Mouse (Mus musculus) retina, adult 2 months (tissue): ENCODE results near the gene Ube4b.
"Not testable (repeated sequence)": the region's sequence is repeated elsewhere in the genome, so short reads cannot be mapped to it uniquely, and the experiment has no call there.

ENCODE experiments used
- DNase-seq: peaks from one replicate; pipeline ENCODE4 v3.0.0-alpha.2; 2012; ENCODE audit warnings: low read depth, low spot score

Ube4b gene

DNA sequence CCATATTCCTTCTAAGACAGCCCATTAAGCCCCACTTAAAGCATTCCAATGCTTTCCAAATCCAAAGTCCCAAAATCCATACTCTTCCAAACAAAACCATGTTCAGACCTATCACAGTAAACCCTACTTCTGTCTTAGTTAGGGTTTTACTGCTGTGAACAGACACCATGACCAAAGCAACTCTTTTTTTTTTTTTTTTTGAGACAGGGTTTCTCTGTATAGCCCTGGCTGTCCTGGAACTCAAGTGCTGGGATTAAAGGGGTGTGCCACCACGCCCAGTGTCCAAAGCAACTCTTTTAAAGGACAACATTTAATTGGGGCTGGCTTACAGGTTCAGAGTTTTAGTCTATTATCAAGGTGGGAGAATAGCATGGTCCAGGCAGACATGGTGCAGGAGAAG is 5.3 kb upstream of the Ube4b start:
- not testable (repeated sequence) for DNase-seq

DNA sequence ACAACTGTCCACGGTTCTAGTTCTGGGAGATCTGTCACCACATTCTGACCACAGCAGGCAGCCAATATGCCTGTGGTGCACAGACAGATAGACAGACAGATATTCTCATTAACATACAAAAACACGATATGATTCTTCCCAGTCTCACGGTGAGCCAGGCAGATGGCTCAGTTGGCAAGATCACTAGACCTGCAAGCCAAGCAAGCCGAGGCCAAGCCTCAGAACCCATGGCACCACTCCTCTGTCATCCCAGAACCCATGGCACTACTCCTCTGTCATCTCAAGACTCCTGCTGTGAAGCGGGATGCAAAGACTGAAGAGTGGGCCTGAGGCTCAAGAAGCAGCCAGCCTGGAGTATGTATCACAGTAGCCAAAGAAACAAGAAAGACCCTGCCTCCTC is 3.0 kb upstream of the Ube4b start:
- DNase-seq, result no peak

DNA sequence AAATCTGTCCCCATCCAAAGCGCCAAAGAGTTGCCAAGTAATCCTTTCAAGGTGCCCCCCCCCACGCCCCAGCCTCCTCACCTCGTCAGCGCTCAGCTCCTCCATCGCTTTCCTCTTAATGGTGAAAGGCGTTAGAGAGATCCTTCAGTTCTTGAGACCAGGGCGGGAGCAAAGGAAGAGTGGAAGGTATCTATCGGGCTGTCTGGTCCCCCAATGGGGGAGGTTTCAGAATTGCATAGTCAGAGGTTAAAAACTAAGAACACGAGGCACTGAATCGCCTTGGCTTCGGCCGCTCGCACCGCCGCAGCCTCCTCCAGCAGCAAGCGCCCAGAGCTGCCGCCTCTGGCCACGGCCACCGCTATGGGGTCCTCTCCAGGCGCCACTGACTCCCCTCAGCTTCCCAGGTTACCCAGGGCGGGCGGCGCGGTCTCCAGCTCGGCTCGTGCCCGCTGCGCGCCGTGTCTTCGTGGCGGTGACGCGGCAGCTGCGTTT is 702 bp downstream of the Ube4b start:
- no peak for DNase-seq

DNA sequence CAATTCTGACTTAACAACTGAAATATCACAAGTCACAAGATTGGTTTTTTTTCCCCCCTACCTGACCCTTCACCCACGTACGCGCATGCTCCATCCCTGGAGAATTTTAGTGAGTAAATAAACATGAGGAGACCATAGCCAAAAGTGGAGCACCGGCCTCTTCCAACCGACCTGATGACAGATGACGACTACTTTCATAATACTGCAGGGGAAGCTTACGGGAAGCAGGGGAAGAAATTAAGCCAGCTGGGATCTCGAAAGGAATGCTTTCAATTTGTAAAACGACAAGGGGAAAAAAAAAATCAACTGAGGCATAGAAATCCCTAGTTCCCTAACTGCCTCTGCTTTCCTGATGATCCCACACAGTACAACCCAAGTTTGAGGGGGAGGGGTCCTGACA is 1.8 kb downstream of the Ube4b start:
- DNase-seq, result no peak

DNA sequence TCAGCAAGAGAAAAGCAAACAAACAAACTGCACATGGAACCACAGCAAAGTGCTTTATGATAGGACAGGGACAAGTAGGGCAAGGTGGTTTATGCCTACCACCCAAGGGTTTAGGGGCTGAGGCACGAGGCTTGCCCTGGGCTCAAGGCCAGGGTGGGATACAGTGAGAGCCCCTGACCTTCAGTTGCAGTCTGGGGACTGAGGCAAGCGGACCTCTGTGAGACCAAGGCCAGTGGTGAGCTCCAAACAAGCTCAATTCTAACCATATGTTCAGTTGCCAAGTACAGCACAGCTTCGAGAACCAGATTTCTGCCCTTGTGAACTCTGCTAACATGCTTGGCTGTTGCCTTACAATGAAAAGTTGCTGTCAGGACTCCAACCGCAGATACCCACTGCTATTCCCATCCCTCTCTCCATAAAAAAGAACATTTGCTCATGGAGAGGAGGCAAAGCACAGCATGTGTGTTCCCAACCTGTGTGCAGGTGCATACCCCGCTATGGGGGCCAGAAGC is 8.6 kb downstream of the Ube4b start:
- DNase-seq, result no peak

DNA sequence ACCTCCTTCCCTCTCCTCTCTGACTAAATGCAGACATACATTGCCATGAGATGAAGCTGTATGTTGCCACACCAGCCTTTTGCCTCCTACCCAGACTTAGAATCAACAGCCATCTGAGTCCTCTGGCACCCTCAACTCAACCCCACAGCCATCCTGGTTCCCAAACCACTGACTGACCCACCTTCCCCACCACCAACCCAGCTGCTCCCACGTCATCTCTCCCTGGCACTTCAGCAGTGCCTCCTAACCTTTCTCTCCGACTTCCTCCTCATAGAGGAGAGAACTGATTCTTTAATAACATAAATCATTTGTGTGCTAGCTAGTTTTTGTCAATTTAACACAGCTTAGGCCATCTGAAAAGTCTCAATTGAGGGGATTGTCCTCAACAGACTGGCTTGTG is 9.6 kb downstream of the Ube4b start:
- DNase-seq, result no peak

DNA sequence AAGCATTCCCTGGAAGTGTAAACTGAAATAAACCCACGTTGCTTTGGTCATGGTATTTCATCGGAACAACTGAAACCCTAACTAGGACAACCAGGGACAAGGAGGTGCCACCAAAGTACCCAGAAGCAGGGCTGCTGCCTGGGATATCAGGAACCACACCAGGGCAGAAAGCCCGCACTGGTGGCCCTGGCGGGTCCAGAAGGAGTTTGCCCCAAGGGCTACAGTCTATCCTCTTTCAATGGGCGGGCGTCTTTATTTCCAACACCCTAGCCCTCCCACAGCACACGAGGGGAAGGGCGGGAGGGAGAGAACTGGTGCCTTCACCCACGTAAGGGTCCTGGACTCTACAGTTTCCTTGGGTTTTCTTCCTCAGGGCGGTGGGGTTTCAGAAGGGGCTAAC is 10.1 kb downstream of the Ube4b start:
- no peak for DNase-seq

DNA sequence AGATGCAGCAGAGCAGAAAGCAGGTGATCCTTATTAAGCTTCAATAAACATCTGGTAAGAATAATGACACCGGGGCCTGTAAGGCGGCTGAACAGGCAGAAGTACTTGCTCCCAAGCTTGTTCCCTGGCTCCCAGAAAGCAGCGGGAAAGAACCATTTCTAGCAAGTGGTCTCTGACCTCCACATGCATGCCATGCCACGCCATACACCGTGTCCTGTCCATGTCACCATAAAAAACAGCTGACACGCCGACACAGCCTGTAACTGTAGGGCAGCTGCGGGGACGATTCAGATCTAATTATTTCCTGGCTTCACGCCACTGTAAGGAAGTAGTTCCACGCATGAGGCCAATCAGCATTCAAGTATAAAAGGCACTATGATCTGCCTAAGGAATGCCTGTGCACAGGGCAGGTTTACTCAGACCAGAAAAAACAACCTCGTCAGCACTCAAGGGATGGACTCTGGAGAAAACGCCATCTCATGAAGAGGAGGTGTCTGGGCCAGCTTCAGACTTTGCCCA is 10.8 kb downstream of the Ube4b start:
- no peak for DNase-seq

DNA sequence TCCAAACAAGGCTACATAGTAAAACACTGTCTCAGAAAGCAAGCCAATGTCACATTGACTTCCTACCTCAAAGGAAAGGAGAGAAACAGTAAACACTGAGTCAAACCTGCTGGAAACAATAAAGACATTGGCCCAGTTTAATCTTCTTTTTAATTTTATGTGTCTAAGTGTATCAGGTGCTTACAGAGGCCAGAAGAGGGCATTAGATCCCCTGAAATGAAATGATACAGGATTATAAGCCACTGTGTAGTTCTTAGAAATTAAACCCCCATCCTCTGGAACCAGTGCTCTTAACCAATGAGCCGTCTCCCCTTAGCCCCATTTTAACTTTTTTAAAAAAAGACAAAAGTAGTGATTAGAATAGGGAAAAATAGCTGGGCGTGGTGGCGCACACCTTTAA is 12.3 kb downstream of the Ube4b start:
- DNase-seq, result no peak

DNA sequence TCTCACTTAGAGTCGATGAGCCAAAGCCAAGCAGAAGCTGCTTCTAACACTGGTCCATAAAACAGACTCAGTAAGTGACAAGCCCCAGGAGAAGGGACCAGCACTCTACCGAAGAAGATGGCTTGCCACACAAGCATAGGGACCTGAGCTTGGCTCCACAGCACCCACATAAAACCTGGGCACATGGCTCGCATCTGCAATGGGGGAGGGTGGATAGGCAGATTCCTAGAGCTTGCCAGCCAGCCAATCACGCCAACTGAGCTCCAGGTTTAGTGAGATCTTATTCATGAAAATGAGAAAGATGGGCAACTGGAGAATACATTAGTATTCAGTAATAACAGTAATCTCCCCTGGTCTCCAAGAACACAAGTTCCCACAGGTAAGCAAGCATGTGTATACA is 16.8 kb downstream of the Ube4b start:
- no peak for DNase-seq

DNA sequence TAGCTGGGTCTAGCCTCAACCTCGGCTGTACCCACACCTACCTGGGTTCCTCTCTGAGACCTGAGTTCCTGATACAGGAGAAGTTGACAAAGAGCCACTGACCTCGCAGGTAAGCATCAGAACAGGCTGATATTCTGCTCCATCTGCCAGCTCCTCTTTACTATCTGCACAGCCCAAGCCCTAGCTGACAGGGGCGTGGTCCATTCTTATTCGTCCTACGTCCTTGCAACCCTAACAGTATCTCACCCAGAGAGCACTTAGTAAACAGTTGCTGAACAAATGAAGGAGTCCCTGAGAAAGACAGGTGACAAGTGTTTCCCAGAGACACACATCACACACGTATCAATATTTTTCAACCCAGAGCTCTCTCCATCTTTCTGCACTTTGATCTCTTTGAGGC is 18.2 kb downstream of the Ube4b start:
- DNase-seq, result no peak

DNA sequence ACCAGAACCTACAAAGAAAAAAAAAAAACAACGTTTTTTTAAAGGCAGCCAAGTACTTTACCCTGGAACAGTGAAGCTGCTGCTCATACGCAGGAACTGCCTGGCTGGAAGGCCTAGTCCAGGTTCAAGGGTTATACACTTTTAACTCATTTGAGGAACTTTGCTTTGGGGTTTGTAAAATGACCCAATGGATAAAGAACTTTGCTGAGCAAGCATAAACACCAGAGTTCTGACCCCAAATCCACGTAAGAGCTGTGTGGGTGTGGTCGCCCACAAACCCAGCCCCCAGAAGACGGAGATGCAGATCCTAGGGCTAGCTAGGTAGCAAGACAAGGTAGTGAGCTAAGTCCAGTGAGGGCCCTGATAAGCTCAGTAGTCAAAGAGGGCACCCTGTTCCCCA is 19.1 kb downstream of the Ube4b start:
- DNase-seq, result no peak

DNA sequence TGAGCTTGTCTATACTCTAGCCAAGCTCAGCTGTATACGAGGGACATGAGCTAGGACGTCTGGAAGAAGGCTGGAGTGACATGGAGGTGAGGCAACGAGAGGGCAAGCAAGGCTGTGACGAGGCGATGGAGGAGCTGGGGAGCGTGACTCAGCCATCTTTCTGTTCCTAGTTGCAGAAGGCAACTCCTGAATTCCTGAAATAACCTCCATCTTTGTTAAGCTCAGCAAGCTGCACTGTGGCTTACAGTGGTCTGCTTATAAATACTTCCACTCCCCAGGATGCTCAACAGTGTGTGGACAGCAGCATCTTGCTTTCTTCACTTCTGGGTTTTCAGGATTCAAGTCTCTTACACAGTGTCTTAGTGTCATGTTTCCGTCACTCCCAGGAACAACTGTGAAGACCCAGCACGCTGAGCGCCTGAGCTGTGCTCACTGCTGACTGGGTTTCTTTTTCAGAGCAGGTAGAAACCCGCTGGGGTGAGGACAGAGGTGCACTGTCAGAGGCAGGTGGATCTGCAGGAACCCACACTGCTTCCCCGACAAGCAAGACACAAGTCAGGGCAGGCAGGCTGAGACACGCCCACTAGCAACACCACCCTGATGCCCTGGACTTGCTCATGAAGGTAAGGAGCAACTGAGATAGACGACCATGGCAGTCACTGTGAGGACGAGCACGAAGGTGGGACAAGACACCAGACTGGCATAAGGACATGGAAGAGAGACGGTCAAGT is 20.7 kb downstream of the Ube4b start:
- DNase-seq, result no peak

DNA sequence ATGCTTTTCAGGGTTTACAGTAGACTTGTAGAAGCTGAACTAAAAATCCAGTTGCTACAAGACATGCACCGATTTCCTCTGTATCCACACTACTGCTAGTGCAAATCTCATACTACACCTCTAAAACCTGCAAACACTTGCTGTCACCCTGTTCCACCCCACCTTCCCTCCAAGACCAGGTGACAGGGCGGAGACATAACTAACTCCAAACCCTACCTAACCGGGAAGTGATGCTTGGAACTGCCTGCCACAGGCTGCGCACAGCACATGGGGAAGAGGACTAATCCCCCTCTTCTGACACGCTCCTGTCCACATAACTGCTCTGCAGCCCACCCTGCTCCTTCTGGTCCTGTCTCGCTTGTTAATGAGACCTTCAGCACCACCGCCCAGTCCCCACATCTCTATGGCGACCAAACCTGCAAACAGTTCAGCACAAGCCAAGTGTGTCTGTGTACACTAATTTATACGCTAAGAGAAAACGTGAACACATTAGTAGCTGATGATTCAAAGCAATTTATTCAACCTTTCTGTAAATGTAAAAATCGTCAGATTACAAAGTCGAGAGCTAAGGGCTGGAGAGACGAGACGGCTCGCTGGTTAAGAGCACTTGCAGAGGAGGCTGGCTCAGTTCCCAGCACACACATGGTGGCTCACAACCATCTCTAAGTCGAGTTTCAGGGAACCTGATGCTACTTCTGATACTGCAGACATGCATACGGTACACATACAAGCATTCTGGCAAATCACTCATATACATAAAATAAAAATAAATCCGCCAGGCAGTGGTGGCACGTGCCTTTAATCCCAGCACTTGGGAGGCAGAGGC is 21.7 kb downstream of the Ube4b start:
- no peak for DNase-seq

DNA sequence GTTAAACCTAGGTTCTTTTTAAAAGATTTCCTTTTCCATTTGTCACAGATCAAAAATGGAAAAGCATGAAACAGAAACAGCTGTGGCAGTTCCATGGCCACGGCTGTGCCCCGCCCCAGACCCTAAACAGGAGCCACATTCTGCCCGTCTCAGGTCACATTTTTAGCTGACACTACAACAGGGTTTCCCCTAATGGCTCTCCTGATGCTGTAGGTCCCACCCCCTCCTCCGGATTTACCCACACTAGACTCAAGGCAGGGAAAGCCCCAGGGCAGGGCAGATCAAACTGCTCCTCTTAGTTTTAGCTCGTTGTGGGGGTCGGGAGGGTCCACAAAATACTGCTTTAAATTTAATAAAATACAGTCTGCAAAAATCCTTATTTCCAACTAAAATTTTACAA is 23.5 kb downstream of the Ube4b start:
- no peak for DNase-seq

DNA sequence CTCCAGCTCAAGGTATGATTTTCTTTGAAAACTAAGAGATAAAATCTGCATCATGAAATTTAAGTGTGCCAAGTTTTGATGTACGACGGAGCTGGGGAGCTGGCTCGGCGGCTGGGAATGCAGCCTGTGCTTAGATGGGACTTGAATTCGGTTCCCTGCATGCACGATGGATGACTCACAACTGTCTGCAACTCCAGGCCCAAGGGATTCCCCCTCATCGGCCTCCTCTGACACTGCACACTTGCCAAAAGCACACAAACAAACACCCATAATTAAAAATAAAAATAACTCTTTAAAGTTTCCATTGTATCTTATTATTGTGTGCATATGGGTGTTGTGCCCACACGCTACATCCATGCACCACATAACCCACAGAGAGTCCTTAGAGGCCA is 25.0 kb downstream of the Ube4b start:
- DNase-seq, result no peak

DNA sequence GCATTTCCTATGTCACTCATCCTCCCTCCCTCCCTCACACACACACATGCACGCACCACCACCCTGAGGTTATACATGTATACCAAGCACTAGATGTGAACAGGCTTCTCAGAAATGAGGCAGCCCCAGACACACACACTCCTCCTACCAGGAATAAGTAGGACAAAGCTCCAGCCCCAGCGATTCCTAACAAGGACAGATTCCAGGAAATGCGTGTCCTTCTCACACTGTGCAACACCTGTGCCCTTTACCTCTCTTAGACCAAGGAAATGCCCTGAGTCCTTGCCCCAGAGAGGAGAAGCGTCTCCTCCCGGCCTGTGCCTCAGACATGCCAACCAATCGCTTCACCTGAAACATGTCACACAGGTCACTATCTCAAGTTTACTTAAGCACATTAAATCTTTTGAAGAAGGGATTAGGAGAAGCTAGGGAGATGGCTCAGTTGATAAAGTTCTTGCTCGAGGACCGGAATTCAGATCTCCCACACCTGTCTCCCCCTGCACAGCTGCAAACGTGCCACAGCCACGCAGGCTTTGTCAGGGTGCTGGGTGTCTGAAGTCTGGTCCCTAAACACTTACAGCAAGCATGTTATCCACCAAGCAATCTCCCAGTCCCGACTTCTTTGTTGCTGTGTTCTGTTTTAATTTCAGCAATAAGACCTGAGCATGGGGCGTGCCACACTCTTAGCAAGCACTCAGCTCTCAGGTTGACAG is 25.5 kb downstream of the Ube4b start:
- no peak for DNase-seq

DNA sequence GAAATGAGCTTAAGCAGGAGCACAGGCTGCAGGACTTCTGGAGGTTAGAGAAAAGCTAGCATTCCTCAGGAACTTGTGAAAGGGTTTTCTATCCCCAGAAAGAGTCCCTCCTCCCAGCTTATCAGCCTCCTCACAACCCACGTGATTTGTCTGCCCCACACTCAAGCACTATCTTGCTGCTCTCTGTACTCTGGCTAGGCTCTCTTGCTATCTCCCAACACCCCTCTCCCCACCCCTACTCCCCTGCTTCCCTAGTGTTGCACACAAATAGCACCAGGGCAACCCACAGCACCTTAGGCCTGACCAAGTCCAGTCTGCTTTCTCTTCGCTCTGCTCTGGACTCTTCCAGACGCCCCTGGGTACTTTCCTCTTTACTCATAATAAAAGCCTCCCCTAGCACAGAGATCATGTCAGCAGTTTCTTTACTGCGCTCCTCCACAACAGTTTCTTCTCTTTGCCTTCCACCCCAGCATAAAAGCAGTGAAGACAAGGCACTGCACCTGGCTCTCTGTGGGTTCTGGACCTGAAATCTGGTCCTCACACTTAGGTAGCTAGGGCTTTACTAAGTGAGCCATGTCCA is 27.1 kb downstream of the Ube4b start:
- no peak for DNase-seq

DNA sequence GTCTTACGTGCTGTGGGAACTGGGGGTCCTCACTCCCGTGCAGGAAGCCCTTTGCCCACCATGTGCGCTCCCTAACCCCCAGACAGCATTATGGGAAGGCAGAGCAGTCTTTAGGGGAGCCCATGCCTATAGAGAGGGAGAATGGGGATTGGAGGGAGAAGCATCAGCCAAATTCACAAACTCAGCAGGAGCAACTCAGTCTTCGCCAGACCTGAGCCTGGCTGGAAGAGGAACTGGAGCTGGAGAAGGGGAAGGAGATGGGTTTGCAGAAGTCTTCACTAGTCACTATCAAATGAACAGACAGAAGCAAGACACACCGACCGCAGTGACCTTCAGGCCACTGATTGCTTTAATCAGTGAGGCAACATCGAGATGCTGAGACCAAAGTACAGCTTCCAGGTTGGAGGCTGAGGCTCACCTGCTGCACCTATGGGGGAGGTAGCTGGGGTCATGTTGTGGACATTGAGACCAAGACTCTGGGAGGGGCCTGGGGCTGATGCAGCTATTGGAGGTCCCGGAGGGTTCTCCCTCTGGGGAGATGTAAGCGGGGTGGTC is 28.3 kb downstream of the Ube4b start:
- no peak for DNase-seq

DNA sequence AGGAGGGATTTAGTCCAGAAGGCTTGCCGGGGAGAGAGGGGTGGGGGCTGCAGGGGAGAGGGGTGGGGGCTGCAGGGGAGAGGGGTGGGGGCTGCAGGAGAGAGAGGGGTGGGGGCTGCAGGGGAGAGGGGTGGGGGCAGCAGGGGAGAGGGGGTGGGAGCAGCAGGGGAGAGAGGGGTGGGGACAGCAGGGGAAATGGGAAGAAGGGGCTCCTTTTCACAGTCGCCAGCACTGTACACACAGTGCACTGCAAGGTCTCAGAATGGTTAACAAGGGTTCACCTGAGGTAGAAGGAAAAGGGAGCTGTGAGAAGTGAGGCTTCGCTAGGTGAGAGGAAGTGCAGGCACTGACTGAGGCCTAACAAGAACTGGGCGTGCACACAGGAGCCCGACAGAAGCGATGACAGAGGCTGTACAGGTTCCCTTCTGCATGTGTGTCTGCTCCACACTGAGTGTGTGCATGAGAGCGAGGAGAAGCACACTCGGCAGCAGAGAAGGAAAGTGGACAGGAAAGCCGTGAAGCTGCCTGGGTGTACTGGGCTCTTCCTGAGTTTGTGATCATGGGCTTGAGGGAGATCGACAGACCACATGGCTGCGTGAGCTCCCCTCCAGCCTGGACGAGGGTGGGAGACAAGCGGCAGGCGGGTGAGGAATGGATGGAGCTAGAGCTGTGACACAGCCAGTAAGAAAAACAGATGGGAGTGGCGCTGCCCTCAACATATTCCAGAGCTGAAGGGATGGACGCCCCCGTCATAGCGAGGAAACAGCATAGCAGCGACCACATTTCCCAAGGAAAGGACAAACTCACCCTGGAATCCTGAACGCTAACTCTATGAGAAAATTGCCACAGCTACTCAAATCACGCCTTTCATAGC is 29.9 kb downstream of the Ube4b start:
- no peak for DNase-seq
